7 mouse cellular contexts compared by ENCODE assay signal in the genomic region with DNA sequence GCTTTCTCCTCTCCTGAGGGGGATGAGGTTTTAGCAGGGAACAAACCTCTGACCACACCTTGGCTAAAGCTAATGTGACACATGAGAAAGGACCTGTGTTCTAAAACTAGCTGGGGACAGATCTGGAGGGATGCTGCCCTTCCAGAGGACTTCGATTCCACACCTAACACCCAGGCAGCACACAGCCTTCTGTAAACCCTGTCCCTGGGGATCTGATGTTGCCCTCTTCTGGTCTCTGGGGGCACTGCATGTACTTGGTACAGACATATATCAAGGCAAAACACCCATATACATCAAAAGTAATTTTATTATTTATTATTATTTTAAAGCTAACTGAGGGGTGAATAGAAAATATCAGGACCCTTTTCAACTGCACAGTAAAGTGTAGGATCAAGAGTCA.
DNase-seq lines count a peak whose midpoint lies in the region; ATAC-seq and TF ChIP-seq lines count a peak whose summit lies in the region.

No protein-coding gene starts in this region.

- intact Hi-C loops in left cerebral cortex, adult 2 months (cut with DNase I): loop anchor here (2.0 kb wide), 1 partner anchor 414 kb away; no protein-coding TSS in a partner anchor

- no peak for ATAC-seq in activated CD4-positive, CD25-positive, alpha-beta regulatory T cell, adult 4 months

- peak; percentile 67 for TF ChIP-seq CTCF in left cerebral cortex, adult 2 months (IDR thresholded peaks at IDR 0.05)

- peak in 1 of 2 experiments; percentile 38 for DNase-seq in left cerebral cortex, adult 2 months (ENCODE audit: extremely low spot score in 1 of 2, low spot score in 2 of 2)
- DNase-seq in left cerebral cortex, adult 11 months (ENCODE audit: low spot score): no peak
- peak; percentile 44 for DNase-seq in ES-E14 (ENCODE audit: low read depth, low spot score)
- peak; percentile 63 for DNase-seq in adrenal gland, postnatal 14 days
- peak; percentile 14 to 32 for DNase-seq in frontal cortex, postnatal 25 days (ENCODE audit: low spot score in 2 of 2)
- peak; percentile 51 for DNase-seq in lung, postnatal 10 days

- no peaks in the 10 kb centered on the region for H3K9me3 ChIP-seq in ES-E14 (ENCODE audit: control insufficient read depth, insufficient read depth, low read depth, low read length)

- H3K4me3 ChIP-seq in left cerebral cortex, adult 2 months: no peak overlapping the region
- no peak overlapping the region for H3K4me3 ChIP-seq in ES-E14 (ENCODE audit: insufficient read depth in 1 of 2, low read depth in 1 of 2, low read length in 2 of 2, poor library complexity in 1 of 2, severe bottlenecking in 1 of 2)

- in situ Hi-C loops in ES-E14 (cut with MboI; ENCODE audit: low sequenced_read_pairs in 2 of 2, unreplicated experiment in 2 of 2): loop anchor here in 1 of 2 experiments (10.0 kb wide), 1 partner anchor 206 kb away; no protein-coding TSS in a partner anchor

- no peaks in the 10 kb centered on the region for H3K36me3 ChIP-seq in ES-E14 (ENCODE audit: control insufficient read depth, insufficient read depth, low read length, poor library complexity, severe bottlenecking)

- no peak overlapping the region for H3K27ac ChIP-seq in left cerebral cortex, adult 2 months
- H3K27ac ChIP-seq in ES-E14 (ENCODE audit: insufficient read depth, low read depth, low read length, poor library complexity, severe bottlenecking): no peak overlapping the region

- H3K4me1 ChIP-seq in ES-E14 (ENCODE audit: control insufficient read depth in 2 of 2, insufficient read depth in 2 of 2, low read length in 2 of 2, poor library complexity in 1 of 2): no peaks in the 10 kb centered on the region

- no peak overlapping the region for H3K9ac ChIP-seq in ES-E14 (ENCODE audit: insufficient read depth, low read depth, low read length, poor library complexity, severe bottlenecking)

TF ChIP-seq in ES-E14, 5 proteins besides CTCF, POLR2A, EP300 and RAD21:
- TF ChIP-seq MAFK (IDR thresholded peaks at IDR 0.05; ENCODE audit: insufficient read depth, low read depth, low read length): no peak
- TF ChIP-seq ZC3H11A (IDR thresholded peaks at IDR 0.05; ENCODE audit: borderline replicate concordance, low read depth, low read length): peak; percentile 89
